Mouse (Mus musculus) frontal cortex, adult (tissue): ENCODE measurements around the gene Scimp.
A peak's percentile ranks its signal among the peaks of the same experiment; 100 is the strongest.
"Not testable (repeated sequence)": the region's sequence is repeated elsewhere in the genome, so short reads cannot be mapped to it uniquely, and the experiment has no call there.

Experiments used
- ATAC-seq: cut with Nextera tagmentation; 2 replicates; pipeline ENCODE4 v1.9.2; 2017; ENCODE audit warnings: mild to moderate bottlenecking, moderate library complexity, mixed read lengths; ENCODE audit not compliant: low TSS enrichment

Scimp gene

DNA sequence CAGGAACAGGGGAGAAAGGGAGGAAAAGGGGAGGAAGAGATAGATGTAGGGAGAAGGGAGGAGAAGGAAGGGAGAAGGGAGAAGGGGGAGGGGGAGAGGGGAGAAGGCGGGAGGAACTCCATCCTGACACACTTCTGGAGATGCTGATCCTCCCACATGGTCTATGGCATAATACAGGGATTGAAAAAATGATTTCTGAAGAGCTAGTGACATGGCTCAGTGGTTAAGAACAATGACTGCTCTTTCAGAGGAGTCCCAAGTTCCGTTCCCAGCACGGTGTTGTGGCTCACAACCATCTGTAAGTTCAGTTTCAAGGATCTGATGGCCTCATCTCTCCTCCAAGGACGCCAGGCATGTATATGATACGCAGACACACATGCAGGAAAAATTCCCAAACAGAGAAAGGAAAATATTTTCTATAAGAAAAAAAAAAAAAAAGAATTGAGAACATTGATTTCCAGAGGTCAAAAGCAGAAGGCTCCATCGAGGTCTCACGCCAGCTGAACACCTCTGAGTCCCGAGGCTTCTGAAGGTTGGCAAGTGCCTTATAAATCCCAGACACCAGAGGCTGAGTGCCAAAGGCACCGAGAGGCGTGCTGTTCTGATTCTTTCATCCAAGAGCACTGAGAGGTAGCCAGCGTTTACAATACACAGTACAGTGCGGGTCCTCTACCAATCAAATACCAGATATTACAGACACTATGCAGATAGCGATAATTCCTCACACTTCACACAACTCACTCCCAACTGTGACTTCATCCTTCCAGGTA is 730 bp downstream of the Scimp start:
- no peak for ATAC-seq

DNA sequence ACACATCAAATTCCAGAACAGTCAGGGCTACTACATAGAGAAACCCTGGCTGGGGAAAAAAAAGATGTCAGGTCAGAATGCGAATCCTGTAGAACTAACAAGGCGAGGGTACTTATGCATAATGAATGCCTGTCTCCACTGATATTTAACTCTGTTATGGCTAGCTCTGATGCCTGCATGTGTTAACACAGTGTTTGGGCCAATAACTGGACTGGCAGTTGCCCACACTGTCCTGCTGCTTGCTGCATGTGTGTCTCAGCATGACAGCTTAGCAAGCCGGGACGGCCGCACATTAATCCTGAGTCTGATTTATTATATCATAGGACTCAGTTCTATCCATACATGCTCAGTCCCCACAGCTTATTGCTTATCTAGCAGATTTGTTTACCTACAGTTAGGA is 1.3 kb downstream of the Scimp start:
- no peak for ATAC-seq

DNA sequence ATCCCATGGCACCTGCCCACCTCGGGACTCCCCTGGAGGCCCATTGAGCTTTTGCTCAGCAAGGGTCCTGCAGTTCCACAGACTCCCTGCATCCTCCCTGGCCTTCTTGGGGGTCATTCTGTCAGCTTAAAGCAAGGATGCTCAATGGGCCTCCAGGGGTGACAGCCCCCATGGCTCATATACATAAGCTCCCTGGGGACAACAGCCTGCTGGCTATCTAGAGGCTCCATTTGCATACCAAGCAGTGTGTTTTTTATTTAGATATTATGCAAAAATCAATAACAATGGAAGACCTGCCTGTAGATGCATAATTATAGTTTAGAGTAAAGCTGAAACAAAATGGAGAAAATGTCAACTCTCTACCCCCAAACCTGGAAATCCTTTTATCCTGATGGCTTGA is 3.4 kb downstream of the Scimp start:
- ATAC-seq = no peak

- ATAC-seq = no peak
Measured at GRCm38 (mm10) chr11:70808101-70808500, 4.3 kb downstream of the Scimp start.

- no peak for ATAC-seq
Measured at GRCm38 (mm10) chr11:70807630-70808029, 4.8 kb downstream of the Scimp start.

- ATAC-seq = no peak
Measured at GRCm38 (mm10) chr11:70806697-70807096, 5.7 kb downstream of the Scimp start.

DNA sequence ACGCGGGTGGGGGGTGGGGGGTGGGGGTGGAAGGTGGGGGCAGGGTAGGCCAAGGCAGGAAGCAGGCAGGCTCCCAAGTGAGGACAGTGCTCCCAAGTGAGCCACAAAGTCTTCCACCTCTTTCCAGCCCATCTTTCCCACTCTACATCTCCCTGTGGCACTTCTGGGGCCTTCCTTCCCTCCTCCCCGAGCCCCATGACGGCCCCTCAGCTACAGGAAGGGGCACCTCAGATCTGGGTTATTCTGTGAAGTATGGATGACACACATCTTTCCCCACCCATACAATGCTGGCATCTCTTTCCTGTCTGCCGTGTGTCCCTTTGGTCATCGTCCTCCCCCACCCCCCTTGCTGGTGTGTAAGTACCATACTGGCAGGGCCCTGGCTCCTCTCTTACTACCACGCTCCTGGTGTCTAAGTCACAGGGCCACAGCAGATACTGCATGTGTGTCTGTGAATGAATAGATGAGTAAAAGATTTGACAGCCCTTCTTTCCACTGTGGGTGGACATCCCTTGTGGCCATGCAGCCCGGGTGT is 6.7 kb downstream of the Scimp start:
- no peak for ATAC-seq

GRCm38 (mm10) chr11:70804395-70804794 is 8.0 kb downstream of the Scimp start:
- ATAC-seq = no peak

DNA sequence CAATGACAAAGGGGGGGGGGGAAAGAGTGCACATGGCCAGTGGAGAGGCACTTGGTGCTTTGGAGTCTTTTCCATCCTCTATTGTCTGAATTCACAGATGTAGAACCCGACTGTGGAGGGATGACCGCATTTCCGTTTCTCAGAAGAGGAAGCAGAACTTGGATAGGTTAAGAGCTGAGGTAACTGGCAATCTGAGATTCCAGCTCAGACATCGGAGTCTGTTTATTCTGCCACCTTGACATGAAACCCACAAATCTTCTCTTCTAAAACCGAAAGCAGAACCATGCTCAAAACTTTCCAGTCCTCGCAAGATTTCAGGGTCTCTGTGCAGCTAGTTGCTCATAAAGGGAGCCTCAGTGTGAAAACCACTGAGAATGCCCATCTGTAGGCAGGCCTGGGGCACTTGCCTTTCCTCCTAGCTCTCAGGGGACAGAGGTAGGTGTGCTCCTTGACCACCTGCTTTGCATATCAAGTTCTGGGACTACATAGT is 8.6 kb downstream of the Scimp start:
- no peak for ATAC-seq

DNA sequence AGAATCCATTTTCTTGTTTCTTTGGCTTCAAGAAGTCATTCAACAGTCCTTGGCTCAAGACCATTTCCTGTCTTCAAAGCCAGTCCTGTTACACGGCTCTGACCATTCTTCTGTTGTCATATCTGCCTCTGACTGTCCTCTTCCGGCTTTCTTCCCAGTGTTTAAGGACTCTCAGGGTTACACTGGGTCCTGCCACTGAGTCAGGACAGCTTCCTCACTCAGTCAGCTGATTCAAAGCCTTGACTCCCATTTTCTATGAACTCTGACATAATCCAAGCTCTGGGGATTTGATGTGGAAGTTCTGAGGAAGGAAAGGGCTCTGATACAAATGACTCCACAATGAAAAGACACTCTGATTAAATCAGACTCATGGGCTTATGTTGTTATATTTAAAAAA is 9.5 kb downstream of the Scimp start:
- ATAC-seq = no peak

DNA sequence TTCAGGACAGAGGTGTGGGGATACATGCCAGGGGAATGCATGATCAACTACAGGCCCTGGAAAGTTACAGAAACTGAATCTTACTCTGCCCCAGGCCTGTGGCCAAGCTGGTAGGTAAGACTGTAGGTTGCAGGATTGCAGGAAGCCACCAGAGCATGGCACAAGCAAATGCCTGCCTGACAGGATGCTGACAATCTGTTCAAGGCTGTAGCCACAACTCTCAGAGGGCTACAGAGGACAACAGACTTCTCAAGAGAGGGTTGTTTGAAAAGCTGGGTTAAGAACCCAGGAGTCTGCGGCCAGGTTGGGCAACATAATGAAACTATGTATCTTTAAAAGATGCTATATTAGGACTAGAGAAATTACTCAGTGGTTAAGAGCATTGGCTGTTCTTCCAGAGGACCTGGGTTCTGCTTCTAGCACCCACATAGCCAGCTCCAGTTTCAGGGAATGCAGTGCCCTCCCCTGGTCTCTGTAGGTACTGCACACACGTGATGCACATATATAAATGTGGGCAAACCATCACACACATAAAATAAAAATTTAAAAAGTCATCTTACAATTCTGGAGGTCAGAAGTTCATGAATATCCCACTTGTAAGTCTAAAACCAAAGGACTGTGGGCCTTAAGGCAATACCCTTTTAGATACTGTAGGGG is 10.1 kb downstream of the Scimp start:
- ATAC-seq = no peak

DNA sequence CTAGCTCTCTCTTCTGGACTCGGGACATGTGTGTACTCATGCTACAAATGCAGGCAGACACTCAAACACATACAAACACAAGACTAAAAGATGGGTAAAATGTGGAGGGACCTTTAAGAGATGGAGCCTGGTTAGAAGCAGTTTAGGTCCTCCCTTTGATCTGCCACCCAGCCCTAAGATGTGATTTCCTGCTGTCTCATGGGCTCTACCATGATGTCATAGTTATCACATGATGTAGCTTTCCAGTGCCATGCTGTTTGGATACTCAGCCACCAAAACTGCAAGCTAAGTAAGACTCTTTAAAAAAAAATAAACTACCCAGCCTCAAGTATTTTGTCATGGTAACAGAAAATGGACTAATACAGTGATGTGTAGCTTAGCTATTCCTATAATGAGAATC is 20.0 kb downstream of the Scimp start:
- no peak for ATAC-seq

DNA sequence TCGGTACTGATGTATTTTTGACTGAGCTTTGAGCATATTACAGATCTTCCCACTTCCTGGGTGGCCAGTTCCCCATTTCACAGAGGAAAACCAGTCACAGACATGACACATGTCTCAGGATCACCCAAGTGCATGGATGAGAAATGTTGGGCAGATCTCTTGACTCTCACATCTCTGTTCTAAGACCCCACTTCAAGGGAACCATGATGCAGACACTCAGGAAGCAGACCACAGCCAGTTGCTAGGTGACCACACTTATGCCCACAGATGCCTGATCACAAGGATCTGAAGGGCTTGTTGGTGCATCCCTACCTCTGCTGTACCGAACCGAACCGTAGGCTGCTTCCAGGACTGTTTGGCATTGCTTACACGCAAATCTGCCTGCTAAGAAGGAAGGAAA is 20.7 kb downstream of the Scimp start:
- ATAC-seq = no peak

DNA sequence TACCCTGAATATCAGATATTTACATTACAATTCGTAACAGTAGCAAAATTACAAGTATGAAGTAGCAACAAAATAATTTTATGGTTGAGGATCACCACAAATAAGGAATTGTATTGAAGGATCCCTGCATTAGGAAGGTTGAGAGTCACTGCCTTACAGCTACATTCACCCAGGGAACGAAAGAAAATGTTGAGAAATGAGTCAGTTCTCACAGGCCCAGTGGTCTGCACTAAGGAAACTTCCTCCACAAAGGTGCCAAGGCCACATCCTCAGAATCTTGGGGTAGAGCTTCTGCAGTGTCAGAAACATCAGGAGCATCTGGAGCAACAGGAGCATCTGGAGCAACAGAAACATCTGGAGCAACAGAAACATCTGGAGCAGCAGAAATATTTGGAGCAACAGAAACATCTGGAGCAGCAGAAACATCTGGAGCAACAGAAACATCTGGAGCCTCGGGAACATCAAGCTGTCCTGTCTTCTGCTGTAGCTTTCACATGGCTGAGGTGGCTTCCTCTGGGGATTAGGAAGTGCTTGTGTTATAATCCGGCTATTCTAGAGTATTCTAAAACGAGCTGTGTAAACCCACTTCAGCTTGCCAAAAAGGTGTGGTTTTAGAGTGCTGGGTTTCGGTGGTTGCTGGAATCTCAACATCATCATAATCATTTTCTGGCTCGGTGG is 21.4 kb downstream of the Scimp start:
- no peak for ATAC-seq

DNA sequence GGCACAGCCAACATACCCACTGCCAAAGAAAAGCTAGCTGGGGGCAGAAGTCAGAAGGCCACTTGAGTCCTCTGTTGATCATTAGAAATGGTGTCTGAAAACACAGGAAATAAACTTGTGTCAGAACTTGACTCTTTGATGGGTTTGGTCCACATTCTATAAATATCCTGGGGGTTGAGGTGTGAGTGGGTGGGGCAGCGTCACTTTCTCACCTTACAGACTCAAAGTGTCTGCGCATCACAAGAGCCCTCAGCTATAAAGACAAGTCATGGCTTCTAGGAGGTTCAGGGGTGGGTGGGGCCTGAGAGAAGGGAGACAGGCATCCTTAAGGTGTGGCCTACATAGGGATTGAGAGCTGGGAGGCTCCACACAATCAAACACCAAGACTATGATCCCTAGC is 22.0 kb downstream of the Scimp start:
- no peak for ATAC-seq

- ATAC-seq = no peak
Measured at GRCm38 (mm10) chr11:70788972-70789655, 23.3 kb downstream of the Scimp start.

- ATAC-seq = no peak
Measured at GRCm38 (mm10) chr11:70787052-70787451, 25.3 kb downstream of the Scimp start.

GRCm38 (mm10) chr11:70785908-70786307 is 26.5 kb downstream of the Scimp start:
- no peak for ATAC-seq

DNA sequence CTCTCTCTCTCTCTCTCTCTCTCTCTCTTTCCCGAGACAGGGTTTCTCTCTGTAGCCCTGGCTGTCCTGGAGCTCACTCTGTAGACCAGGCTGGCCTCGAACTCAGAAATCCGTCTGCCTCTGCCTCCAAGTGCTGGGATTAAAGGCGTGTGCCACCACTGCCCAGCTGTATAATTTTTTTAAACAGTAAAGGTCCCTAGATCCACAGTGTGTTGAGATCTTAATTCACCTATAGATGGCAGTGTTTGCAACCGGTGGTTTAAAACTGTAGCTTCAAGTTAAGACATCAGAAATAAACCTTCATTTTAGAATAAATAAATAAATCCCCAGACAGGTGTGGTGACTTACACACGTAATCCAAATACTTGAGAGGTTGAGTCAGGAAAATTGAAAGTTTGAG is 34.3 kb downstream of the Scimp start:
- ATAC-seq = not testable (repeated sequence)

DNA sequence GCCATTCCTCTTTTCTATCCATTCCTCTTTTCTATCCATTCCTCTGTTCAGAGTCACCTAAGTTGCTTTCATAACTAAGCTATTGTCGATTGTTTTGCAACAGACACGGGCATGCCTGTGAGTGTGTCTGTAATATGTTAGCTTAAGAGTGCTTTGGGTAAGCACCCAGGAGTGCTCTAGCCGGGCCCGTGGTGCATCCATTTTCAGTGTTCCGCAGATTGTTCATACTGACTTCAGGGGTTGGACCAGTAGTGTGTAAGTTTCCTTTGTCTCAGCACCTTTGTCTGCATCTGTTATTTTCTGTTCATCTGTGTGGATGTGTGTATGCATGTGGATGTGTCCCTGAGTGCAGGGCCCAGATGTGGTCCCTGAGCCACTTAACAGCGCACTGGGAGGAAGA is 34.8 kb downstream of the Scimp start:
- no peak for ATAC-seq

- peak; percentile 92 for ATAC-seq
Measured at GRCm38 (mm10) chr11:70776830-70777571, 35.4 kb downstream of the Scimp start.
